Mouse (Mus musculus): ENCODE measurements around the gene Ski. TPM values are rescaled to one million over a fixed set of nuclear protein-coding genes. Genes with fewer than 3 reads are reported as not detected.

Ski gene
- polyA plus RNA-seq (2015; fragmentation: Illumina TruSeq; extraction: RNeasy Lipid Tissue Mini Kit (QIAGEN cat#74804); ENCODE audit: low read depth, low replicate concordance): 55.0 TPM

GRCm38 (mm10) chr4:155222552-155222840 lies at the start of gene Ski:
Gene Ski (minus strand): TSS chr4:155222592.

GRCm38 (mm10) chr4:155249648-155250351 lies 27.4 kb upstream of the Ski start, which contains the start of gene Faap20:
Gene Faap20 (plus strand): TSS chr4:155249802.

Other genes starting within 250 kb of the Ski start
- gene Plch2, start 165.8 kb downstream of the Ski start, polyA plus RNA-seq (2015; fragmentation: Illumina TruSeq; extraction: RNeasy Lipid Tissue Mini Kit (QIAGEN cat#74804); ENCODE audit: low read depth, low replicate concordance): 45.2 TPM
- 14.3 TPM for gene Pex10, start 155.6 kb downstream of the Ski start, polyA plus RNA-seq (2015; fragmentation: Illumina TruSeq; extraction: RNeasy Lipid Tissue Mini Kit (QIAGEN cat#74804); ENCODE audit: low read depth, low replicate concordance)
- gene Rer1, start 136.2 kb downstream of the Ski start, polyA plus RNA-seq (2015; fragmentation: Illumina TruSeq; extraction: RNeasy Lipid Tissue Mini Kit (QIAGEN cat#74804); ENCODE audit: low read depth, low replicate concordance): 117 TPM
- gene Morn1, start 136.0 kb downstream of the Ski start, polyA plus RNA-seq (2015; fragmentation: Illumina TruSeq; extraction: RNeasy Lipid Tissue Mini Kit (QIAGEN cat#74804); ENCODE audit: low read depth, low replicate concordance): 8.5 TPM
- gene Faap20, start 27.2 kb upstream of the Ski start, polyA plus RNA-seq (2015; fragmentation: Illumina TruSeq; extraction: RNeasy Lipid Tissue Mini Kit (QIAGEN cat#74804); ENCODE audit: low read depth, low replicate concordance): 32.4 TPM
- gene Prkcz, start 138.8 kb upstream of the Ski start, polyA plus RNA-seq (2015; fragmentation: Illumina TruSeq; extraction: RNeasy Lipid Tissue Mini Kit (QIAGEN cat#74804); ENCODE audit: low read depth, low replicate concordance): 225 TPM
- gene Gabrd, start 175.5 kb upstream of the Ski start, polyA plus RNA-seq (2015; fragmentation: Illumina TruSeq; extraction: RNeasy Lipid Tissue Mini Kit (QIAGEN cat#74804); ENCODE audit: low read depth, low replicate concordance): 96.0 TPM
- 15.4 TPM for gene Cfap74, start 186.6 kb upstream of the Ski start, polyA plus RNA-seq (2015; fragmentation: Illumina TruSeq; extraction: RNeasy Lipid Tissue Mini Kit (QIAGEN cat#74804); ENCODE audit: low read depth, low replicate concordance)
- 1.1 TPM for gene Tmem52, start 246.5 kb upstream of the Ski start, polyA plus RNA-seq (2015; fragmentation: Illumina TruSeq; extraction: RNeasy Lipid Tissue Mini Kit (QIAGEN cat#74804); ENCODE audit: low read depth, low replicate concordance)